Mouse (Mus musculus) intestine, embryonic 16.5 days (tissue): ENCODE results near the gene Kifc5b. TPM values are rescaled to one million over a fixed set of nuclear protein-coding genes. Genes with fewer than 3 reads are reported as not detected.

Source experiments
- ATAC-seq: fragments of 200-750 bp; cut with Nextera tagmentation; 2 replicates; pipeline ENCODE4 v1.8.0; 2017; ENCODE audit warnings: moderate TSS enrichment, moderate library complexity
- H3K27ac ChIP-seq: fragments of 300-500 bp; sonication (generic); 2 replicates; pipeline ENCODE4 v1.5.1; 2014; ENCODE audit warnings: mild to moderate bottlenecking, low read length
- H3K27me3 ChIP-seq: fragments of 300-500 bp; sonication (generic); replicated peaks from 2 replicates; pipeline ENCODE4 v1.6.1; 2014; ENCODE audit warnings: low read length, control low read depth, mixed read lengths; ENCODE audit not compliant: control insufficient read depth, insufficient read depth
- H3K36me3 ChIP-seq: fragments of 300-500 bp; sonication (generic); 2 replicates; pipeline ENCODE4 v1.6.1; 2014; ENCODE audit warnings: low read length, control low read depth; ENCODE audit not compliant: control insufficient read depth, insufficient read depth
- H3K4me1 ChIP-seq: fragments of 300-500 bp; sonication (generic); 2 replicates; pipeline ENCODE4 v1.6.1; 2014; ENCODE audit warnings: low read length, control low read depth, mixed read lengths; ENCODE audit not compliant: control insufficient read depth, insufficient read depth
- H3K4me2 ChIP-seq: fragments of 300-500 bp; sonication (generic); 2 replicates; pipeline ENCODE4 v1.6.1; 2014; ENCODE audit warnings: low read depth, low read length, control low read depth
- H3K4me3 ChIP-seq: fragments of 300-500 bp; sonication (generic); 2 replicates; pipeline ENCODE4 v1.5.1; 2014; ENCODE audit warnings: mild to moderate bottlenecking, low read length
- H3K9ac ChIP-seq: fragments of 300-500 bp; sonication (generic); 2 replicates; pipeline ENCODE4 v1.6.1; 2014; ENCODE audit warnings: low read depth, low read length
- H3K9me3 ChIP-seq: fragments of 300-500 bp; sonication (generic); 2 replicates; pipeline ENCODE4 v1.6.1; 2016; ENCODE audit warnings: low read length, control low read depth; ENCODE audit not compliant: control insufficient read depth
- WGBS: fragments of 180-500 bp; shearing (Covaris S2); extraction: QIAGEN DNeasy Blood & Tissue Kit; methylation state at CpG from one replicate; pipeline ENCODE4 v1.1.7; 2014; 5-methylcytosine and 5-hydroxymethylcytosine counted together
- polyA plus RNA-seq: library from polyadenylated mRNA; unstranded; fragments of >200 nt; fragmentation: Nextera tagmentation; extraction: Ambion mirVana; gene quantifications from 2 replicates; pipeline ENCODE4 v1.2.1, GENCODE M21; 2015

Gene Kifc5b
- polyA plus RNA-seq, 1 experiment from 2014 or later, result 6.5 TPM

DNA sequence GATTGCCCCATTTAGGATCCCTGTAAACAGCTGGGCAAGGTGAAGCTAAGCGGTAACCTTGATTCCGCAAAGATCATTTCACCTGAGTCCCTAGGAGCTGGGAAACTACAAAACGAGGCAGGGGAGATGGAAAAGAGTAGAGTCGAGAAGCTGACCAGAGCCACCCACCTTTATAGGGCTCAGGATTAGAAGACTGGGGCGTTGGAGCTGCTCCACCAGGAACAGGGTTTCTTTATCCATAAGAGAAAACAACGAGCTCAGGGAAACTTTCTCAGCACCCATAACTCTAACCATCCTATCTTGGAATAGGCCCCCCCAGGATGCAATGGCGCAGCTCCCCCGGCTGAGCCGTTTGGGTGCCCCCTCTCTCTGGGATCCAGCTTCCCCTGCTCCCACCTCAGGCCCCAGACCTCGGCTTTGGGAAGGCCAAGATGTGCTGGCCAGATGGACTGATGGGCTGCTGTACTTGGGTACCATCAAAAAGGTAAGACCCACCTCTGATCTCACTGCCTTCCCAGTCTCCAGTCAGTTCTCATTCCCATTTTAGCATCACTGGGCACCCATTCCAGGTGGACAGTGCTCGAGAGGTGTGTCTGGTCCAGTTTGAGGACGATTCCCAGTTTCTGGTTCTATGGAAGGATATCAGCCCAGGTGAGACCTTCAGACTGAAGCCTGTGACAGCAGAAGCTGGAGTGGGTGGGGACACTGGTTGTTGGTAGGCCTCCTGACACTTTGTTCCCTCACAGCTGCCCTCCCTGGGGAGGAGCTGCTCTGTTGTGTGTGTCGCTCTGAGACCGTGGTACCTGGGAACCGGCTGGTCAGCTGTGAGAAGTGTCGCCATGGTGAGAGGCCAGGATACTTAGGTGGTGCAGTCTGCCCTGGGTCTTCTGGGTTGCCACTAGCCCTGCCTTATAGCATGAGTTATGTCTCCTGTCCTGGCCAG lies 17.3 kb downstream of the Kifc5b start:
- no peaks in the 10 kb centered on the region for H3K9me3 ChIP-seq
- peaks cover 15% of the 10 kb centered on the region; the same call in 1 of the 2 replicates for H3K36me3 ChIP-seq
- peaks cover 26% of the 10 kb centered on the region for H3K4me1 ChIP-seq
- H3K27me3 ChIP-seq, result no peaks in the 10 kb centered on the region
- no peak overlapping the region for H3K27ac ChIP-seq
- H3K4me3 ChIP-seq, result peak overlapping the region; percentile 76
- peak overlapping the region; percentile 87 for H3K4me2 ChIP-seq
- no peak for ATAC-seq
- 78% methylated on average over 16 of the region's 16 CpGs for WGBS
- peak overlapping the region; percentile 77 for H3K9ac ChIP-seq

DNA sequence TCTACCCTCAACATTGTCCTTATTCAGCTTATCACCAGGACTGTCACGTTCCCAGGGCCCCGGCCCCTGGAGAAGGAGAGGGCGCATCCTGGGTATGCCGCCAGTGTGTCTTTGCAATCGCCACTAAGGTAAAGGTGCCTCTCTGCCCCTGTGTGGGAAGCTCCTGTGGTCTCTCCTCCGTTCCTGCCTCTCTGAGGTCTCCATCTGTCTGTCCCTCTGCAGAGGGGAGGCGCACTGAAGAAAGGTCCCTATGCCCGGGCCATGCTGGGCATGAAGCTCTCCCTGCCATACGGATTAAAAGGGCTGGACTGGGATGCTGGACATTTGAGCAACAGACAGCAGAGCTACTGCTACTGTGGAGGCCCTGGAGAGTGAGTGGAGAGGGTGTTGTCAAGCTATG lies 18.1 kb downstream of the Kifc5b start:
- whole genome bisulfite sequencing, result 92% methylated on average over 9 of the region's 9 CpGs
- ATAC-seq, result no peak
- Histone ChIP-seq H3K9ac (no peak overlapping the region), H3K9me3 (no peaks in the 10 kb centered on the region), H3K4me2 (no peak overlapping the region), H3K36me3 (peaks cover 15% of the 10 kb centered on the region; the same call in 1 of the 2 replicates), H3K27me3 (no peaks in the 10 kb centered on the region), H3K4me3 (no peak overlapping the region), H3K4me1 (peaks cover 27% of the 10 kb centered on the region), H3K27ac (no peak overlapping the region)

DNA sequence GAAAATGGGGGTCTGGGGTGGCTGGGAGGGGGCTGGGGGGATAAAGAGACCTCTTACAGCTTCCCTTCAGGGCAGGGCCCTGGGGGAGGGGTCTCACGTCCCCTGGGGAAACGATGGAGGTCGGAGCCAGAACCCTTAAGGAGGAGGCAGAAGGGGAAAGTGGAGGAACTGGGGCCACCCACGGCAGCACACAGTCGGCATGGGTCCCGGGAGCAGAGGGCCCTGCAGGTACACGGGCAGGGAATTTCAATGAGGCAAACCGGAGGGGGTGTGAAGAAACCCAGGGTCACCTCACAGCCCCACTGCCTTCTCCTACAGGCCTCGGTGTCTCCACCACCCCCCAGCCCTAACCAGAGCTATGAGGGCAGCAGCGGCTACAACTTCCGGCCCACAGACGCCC lies 19.6 kb downstream of the Kifc5b start:
- Histone ChIP-seq H3K27ac (no peak overlapping the region), H3K36me3 (peaks cover 15% of the 10 kb centered on the region; the same call in 1 of the 2 replicates), H3K4me1 (peaks cover 37% of the 10 kb centered on the region), H3K9me3 (no peaks in the 10 kb centered on the region), H3K9ac (no peak overlapping the region), H3K27me3 (no peaks in the 10 kb centered on the region), H3K4me2 (no peak overlapping the region), H3K4me3 (no peak overlapping the region)
- ATAC-seq, result no peak
- 82% methylated on average over 12 of the region's 12 CpGs for WGBS

DNA sequence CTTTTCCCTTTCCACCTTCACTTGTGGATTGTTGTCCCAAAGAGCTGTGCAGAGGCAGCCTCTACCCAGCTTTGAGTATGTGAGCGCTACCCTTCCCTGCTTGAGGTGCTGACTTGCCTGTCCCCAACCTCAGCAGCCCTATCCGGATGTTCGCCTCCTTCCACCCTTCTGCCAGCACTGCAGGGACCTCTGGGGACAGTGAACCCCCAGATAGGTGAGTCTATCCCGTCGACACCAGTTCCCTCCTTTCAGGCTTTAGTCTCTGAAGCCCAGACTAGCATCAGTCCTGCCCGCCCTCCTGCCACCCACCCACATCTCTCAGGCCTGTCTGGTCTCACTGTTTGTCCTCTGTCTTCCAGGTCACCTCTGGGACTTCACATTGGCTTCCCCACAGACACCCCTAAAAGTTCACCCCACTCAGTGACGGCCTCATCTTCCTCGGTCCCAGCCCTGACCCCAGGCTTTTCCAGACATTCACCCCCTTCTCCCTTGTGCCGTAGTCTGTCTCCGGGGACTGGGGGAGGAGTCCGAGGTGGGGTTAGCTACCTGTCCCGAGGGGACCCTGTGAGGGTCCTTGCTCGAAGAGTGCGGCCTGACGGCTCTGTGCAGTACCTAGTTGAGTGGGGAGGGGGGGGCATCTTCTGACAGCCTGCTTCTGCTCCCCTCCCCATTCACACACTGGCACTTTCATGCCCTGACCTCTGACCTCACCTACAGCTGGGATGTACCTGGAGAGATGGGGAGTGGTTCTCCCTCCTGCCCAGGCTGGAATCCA lies 20.2 kb downstream of the Kifc5b start:
- ATAC-seq, result no peak
- H3K9ac ChIP-seq, result no peak overlapping the region
- no peaks in the 10 kb centered on the region for H3K9me3 ChIP-seq
- H3K27ac ChIP-seq, result no peak overlapping the region
- H3K4me2 ChIP-seq, result no peak overlapping the region
- no peak overlapping the region for H3K4me3 ChIP-seq
- H3K4me1 ChIP-seq, result peaks cover 37% of the 10 kb centered on the region
- H3K27me3 ChIP-seq, result no peaks in the 10 kb centered on the region
- H3K36me3 ChIP-seq, result peaks cover 15% of the 10 kb centered on the region; the same call in 1 of the 2 replicates
- 82% methylated on average over 15 of the region's 15 CpGs for WGBS

GRCm38 (mm10) chr17:26937883-26938695 lies 21.2 kb downstream of the Kifc5b start:
- H3K4me3 ChIP-seq, result peak overlapping the region; percentile 84
- H3K36me3 ChIP-seq, result peaks cover 15% of the 10 kb centered on the region; the same call in 1 of the 2 replicates
- no peak for ATAC-seq
- peak overlapping the region; percentile 86 for H3K9ac ChIP-seq
- peaks cover 34% of the 10 kb centered on the region for H3K4me1 ChIP-seq
- peak overlapping the region; percentile 83 for H3K4me2 ChIP-seq
- H3K27ac ChIP-seq, result peak overlapping the region; percentile 94
- no peaks in the 10 kb centered on the region for H3K27me3 ChIP-seq
- 43% methylated on average over 16 of the region's 16 CpGs for WGBS
- no peaks in the 10 kb centered on the region for H3K9me3 ChIP-seq

- peaks cover 15% of the 10 kb centered on the region; the same call in 1 of the 2 replicates for H3K36me3 ChIP-seq
- H3K27me3 ChIP-seq, result no peaks in the 10 kb centered on the region
- peaks cover 32% of the 10 kb centered on the region for H3K4me1 ChIP-seq
- peak overlapping the region; percentile 84 for H3K4me3 ChIP-seq
- peak; percentile 6 for ATAC-seq
- peak overlapping the region; percentile 94 for H3K27ac ChIP-seq
- H3K9ac ChIP-seq, result peak overlapping the region; percentile 86
- under 1% methylated on average over 22 of the region's 22 CpGs for WGBS
- H3K4me2 ChIP-seq, result peak overlapping the region; percentile 83
- no peaks in the 10 kb centered on the region for H3K9me3 ChIP-seq
These were observed 21.8 kb downstream of the Kifc5b start for GRCm38 (mm10) chr17:26938731-26939130.

DNA sequence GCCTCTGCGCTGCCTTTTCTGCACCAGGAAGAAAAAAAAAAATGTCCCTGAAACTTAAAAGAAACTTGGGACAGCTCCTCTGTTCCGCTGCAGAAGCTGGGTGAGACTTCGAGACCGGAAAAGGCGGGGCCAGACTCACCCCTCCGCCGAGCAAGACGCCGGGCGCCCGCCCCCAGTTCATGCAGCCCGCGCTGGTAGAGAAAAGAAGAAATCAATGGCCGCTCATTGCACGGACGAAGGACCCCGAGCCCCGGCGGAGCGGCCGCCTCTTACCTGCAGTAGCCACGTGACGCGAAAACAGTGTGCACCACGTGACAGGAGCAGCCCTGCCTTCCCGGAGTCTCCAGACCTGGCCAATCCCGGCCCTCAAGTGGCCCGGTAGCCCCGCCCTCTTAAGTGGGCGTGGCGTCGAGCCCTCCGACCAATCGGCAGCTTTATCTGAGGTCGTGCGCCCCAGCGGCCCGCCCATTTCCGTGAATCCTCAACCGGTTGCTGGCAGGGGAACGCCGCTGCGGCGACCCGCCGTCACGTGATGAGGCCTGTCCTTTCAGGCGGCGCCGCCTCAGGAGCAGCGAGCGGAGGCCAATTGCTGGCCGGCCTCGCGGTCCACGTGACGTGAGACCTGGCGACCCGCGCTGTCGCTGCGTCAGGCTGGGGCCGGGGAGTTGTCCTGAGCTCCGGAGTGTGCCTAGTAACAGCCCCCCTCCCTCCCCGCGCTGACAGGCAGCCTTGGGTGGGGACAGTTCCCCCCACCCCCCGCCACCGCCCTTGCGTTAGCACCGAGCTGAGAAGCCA lies 22.5 kb downstream of the Kifc5b start, which contains the start of gene Cuta:
TSS of gene Cuta (minus strand) at position 392 of the 795 bp plus-strand sequence.
- under 1% methylated on average over 70 of the region's 70 CpGs for WGBS
- Histone ChIP-seq H3K27ac (peak within 1 kb of the TSS; percentile 95), H3K4me3 (peak within 1 kb of the TSS; percentile 84), H3K4me2 (peak within 1 kb of the TSS; percentile 95), H3K27me3 (no peaks in the 10 kb centered on the region), H3K9ac (peak within 1 kb of the TSS; percentile 90), H3K36me3 (peaks cover 15% of the 10 kb centered on the region; the same call in 1 of the 2 replicates), H3K4me1 (peaks cover 28% of the 10 kb centered on the region), H3K9me3 (no peaks in the 10 kb centered on the region)
- peak; percentile 96 for ATAC-seq

DNA sequence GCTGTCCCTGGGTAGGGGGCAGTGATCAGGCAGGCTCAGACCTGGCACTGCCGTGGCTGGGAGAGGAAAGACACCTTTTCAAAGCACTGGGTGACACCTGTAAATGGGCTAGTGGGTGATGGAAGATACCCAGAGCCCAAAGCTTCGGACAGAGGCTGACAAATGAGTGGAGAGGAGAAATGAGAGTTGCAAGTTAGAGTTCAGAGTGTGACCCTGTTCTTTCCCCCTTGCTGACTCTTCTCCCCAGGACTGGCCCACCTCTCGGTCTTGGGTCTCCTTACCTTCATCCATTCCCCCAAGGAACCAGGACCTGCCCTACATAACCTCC lies 23.0 kb downstream of the Kifc5b start:
- Histone ChIP-seq H3K4me1 (peaks cover 26% of the 10 kb centered on the region), H3K36me3 (peaks cover 15% of the 10 kb centered on the region; the same call in 1 of the 2 replicates), H3K27me3 (no peaks in the 10 kb centered on the region), H3K9me3 (no peaks in the 10 kb centered on the region), H3K4me3 (peak overlapping the region; percentile 84), H3K9ac (peak overlapping the region; percentile 90), H3K27ac (peak overlapping the region; percentile 95), H3K4me2 (peak overlapping the region; percentile 95)
- WGBS, result 4% methylated on average over 3 of the region's 3 CpGs
- ATAC-seq, result no peak
